Mouse (Mus musculus): ENCODE results near the gene Nfix.

Nfix gene

GRCm38 (mm10) chr8:84799999-84800831 lies at the start of gene Nfix:
Nfix (minus strand) TSS chr8:84800344.
- DNase-seq, result peak; percentile 49 to 54

GRCm38 (mm10) chr8:84847684-84848435 lies 47.7 kb upstream of the Nfix start:
- DNase-seq, result peak; percentile 17 to 34

DNA sequence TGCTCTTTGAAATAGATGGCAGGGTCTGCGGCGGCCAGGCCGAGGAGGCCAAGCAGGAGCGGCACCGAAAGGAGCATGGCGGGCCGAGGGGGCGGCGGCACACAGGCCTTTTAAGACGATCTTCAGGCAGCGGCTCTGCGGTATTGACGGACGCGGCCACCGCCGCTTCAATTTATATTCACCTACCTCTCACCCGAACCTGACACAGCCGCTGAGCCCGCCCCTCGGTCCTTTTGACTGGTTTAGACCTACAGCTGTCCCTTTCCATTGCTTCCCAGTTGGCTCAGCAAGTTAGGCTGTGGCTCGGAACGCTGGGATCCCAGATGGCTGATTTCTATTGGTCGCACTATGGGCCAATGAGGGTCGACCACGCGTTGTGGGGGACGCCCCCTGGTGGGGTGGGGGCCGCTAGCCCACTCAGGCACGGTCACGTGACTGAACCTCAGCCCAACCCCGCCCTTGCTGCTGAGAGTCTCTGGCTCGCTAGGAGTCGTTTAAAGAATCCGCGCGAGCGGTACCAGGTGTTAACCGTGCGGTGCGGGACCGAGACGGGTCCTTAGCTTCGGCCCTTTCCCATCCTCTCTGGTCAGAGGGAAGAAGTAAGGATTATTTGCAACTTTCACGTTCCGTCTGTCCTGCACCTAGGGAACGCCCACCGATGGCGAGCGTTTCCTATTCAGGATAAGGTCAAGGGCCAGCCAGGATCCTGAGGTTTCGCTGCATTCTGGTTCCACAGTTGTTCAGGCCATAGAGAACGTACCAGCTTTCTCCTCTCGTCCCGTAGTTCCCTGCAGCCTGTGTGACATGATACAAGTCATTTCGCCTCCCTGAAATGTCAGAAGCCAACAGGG lies 46.8 kb upstream of the Nfix start, which contains the start of gene Calr:
Gene Calr (minus strand): TSS at position 213 of the 851 bp plus-strand sequence.
- DNase-seq, result peak; percentile 99 to 100

DNA sequence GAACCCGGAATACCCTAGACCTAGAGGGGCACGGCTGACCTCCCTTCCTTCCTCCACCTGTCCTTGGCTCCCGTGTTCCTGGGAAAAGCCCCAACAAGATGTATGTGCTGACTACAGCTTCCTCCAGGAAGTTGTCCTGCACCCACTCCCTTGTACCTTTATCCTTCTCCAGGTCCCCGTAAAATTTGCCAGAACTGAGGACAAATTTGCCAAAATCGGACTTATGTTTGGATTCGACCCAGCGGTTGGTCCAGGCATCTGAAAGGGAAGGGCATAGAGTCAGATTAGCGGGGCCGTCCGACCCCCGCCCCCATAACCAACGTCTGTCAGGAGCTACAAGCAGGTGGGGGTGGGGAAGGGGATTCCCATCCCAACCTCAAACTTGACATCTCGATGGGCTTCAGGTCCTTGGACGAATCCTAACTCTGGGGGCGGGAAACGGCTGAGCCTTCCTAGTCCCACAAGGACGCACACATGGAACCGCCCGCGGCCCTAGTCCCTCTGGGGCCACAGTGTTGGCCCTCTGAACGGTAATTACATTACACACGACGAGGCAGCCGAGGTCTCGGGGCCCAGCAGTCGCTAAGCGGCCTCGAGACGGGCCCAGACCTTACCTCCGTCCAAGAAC lies 46.1 kb upstream of the Nfix start:
- DNase-seq, result peak in 1 of 2 experiments; percentile 33

- DNase-seq, result peak; percentile 15 to 35
Observed at GRCm38 (mm10) chr8:84845355-84846093, 45.4 kb upstream of the Nfix start.

GRCm38 (mm10) chr8:84844397-84845070 lies 44.4 kb upstream of the Nfix start:
- no peak for DNase-seq

GRCm38 (mm10) chr8:84841514-84841913 lies 41.4 kb upstream of the Nfix start:
- no peak for DNase-seq

GRCm38 (mm10) chr8:84840248-84840999 lies 40.3 kb upstream of the Nfix start, which contains the start of gene Rad23a:
Rad23a (minus strand) TSS chr8:84840665.
- DNase-seq, result peak; percentile 85 to 91

DNA sequence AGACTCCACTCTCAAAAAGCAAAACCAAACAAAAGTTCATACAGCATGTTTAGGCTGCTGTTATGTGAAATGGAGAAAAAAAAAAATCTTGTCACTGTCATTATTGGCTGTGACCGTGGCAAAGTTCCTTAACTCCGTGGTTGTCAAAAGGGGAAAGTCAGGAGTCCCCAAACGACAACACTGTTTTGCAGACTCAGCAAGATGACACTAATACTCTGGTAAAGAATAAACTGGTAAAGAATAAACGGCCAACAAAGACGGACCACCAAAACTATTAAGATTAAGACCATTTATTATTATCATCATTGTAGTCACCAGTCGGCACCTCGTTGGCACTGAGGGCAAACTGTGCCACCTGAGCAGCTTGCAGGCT lies 39.7 kb upstream of the Nfix start:
- DNase-seq, result no peak

- no peak for DNase-seq
Observed at GRCm38 (mm10) chr8:84839411-84839810, 39.3 kb upstream of the Nfix start.

GRCm38 (mm10) chr8:84838513-84838912 lies 38.4 kb upstream of the Nfix start:
- DNase-seq, result no peak

DNA sequence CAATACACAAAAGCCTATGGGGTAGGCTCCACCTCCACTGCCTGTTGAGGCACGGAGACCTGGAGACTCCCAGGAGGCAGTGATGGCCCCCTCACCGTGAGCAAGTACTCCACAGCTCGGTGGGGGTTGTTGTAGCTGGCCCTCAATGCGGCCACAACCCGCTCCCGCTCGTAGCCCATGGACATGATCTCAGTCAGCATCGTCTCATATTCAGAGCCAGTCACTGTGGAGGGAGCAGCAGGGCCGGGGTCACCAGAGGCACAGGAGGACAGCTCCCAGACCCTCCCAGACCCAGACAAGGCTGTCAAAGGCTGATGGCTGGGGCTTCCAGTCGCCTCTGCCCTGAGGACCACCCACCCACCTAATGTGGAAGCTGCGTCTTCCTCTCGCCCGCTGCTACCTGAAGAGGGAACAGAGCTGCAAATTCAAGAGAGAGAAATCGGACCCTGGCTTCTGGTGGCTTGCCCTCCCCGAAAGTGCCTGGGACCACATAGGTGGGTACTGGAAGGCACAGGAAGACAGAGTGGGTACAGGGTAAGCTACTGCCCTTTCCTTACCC lies 37.8 kb upstream of the Nfix start:
- DNase-seq, result peak in 1 of 2 experiments; percentile 11

DNA sequence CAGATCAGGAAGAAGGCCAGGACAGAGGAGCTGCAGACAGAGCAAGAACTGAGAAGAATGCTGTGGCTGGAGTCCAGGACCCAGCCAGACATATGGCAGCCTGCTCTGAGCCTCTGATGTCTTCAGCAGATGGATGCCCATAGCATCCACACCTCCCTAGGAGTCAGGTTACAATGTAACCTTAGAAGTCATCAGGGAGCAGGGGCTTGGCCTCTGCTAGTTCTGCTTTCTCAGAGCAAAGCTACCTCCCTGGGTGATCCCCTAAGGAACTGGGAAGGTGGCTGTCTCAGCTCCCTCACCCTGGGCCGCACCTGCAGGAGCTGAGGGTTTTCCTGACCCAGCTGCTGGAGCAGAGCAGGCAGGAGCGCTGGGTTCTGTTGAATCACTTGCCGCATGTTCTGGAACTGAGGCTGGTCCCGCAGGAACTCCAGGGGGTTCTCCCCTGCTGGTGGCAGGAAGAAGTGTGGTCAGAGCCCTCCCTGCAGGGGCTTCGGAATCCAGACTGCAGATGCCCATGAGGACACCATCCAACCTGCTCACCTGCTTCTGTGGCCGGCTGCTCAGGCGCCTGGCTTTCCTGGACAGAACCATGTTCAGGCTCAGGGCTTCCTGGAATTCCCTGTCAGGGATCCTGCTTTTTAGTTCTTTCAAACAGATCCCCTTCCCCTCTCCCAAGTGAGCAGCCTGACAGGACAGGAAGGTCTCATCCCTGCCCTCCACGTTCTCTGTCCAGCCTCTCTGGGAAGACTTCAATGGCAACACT lies 37.2 kb upstream of the Nfix start:
- DNase-seq, result no peak

DNA sequence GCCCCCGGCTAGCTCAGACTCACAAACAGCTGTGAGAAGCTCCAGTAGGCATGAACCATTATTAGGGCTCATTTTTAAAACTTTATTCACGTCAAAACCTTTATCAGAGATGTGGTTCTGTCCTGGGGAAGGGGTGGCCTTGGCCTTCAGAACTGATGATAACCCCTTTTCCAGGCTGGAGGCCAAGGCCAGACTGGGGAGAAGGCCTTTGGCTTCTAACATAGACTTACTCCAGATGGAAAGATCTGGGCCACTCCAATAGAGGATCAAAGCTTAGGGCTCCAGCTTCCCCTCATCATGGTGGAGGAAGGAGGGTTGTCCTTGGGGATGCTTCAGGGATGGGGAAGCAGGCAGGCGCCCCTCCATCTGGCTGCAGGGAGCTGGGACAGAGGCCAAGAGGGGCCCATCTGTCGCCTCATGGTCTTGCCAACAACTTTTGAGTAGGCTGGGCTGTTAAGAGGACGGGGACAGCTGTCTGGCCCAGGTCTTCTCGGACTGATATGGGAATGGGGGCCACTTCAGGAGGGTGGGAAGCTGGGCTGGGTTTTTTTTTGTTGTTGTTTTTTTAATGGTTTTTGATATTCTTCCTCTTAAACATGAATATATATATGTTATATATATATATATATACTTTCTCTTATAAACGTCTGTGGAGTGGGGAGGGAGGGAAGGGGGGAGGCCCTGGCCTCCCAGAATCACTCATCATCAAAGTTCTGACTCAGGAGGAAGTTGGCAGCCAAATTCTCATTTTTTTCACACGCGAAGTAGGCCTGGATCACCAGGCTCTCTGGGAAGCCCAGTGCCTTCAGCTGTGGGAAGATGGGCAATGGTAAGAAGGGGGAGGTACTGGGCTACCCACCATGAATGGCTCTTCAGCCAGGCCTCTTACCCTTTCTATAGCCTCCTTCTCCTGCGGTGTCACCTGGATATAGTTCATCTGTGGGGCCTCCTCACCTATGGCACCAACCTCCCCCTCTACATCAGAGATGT lies 35.0 kb upstream of the Nfix start:
- no peak for DNase-seq

- no peak for DNase-seq
Observed at GRCm38 (mm10) chr8:84834002-84834865, 34.1 kb upstream of the Nfix start.
